Mouse (Mus musculus) embryonic facial prominence, embryonic 10.5 days (tissue): Measurements from ENCODE around the gene Tmem19. TPM values are rescaled to one million over a fixed set of nuclear protein-coding genes. Genes with fewer than 3 reads are reported as not detected.
"Not testable (repeated sequence)": the region's sequence is repeated elsewhere in the genome, so short reads cannot be mapped to it uniquely, and the experiment has no call there.

ENCODE experiments used
- DNase-seq: peaks from one replicate; pipeline ENCODE4 v3.0.0-alpha.2; 2017; ENCODE audit warnings: low spot score
- H3K27ac ChIP-seq: fragments of 300-500 bp; sonication (generic); replicated peaks from 2 replicates; pipeline ENCODE4 v1.5.1; 2016; ENCODE audit warnings: mild to moderate bottlenecking
- H3K27me3 ChIP-seq: fragments of 300-500 bp; sonication (generic); replicated peaks from 2 replicates; pipeline ENCODE4 v1.6.1; 2016; ENCODE audit warnings: low read depth, mild to moderate bottlenecking; ENCODE audit not compliant: poor library complexity, severe bottlenecking
- H3K36me3 ChIP-seq: fragments of 300-500 bp; sonication (generic); replicated peaks from 2 replicates; pipeline ENCODE4 v1.6.1; 2016; ENCODE audit warnings: mild to moderate bottlenecking, moderate library complexity
- H3K4me1 ChIP-seq: fragments of 300-500 bp; sonication (generic); 2 replicates; pipeline ENCODE4 v1.6.1; 2016
- H3K4me3 ChIP-seq: fragments of 300-500 bp; sonication (generic); 2 replicates; pipeline ENCODE4 v1.5.1; 2016; ENCODE audit warnings: mild to moderate bottlenecking, moderate library complexity
- H3K9me3 ChIP-seq: fragments of 300-500 bp; sonication (generic); 2 replicates; pipeline ENCODE4 v1.6.1; 2016; ENCODE audit warnings: mild to moderate bottlenecking
- WGBS: fragments of 180-500 bp; shearing (Covaris S2); methylation state at CpG from one replicate; pipeline ENCODE4 v1.1.7; 2016; 5-methylcytosine and 5-hydroxymethylcytosine counted together
- polyA plus RNA-seq: library from polyadenylated mRNA; unstranded; fragments of >200 nt; fragmentation: Nextera tagmentation; extraction: Ambion mirVana; gene quantifications from 2 replicates; pipeline ENCODE4 v1.2.1, GENCODE M21; 2016

The Tmem19 gene
- polyA plus RNA-seq, 1 experiment from 2014 or later = 26.1 TPM

- no peaks in the 10 kb centered on the region for H3K9me3 ChIP-seq
- H3K4me1 ChIP-seq = no peaks in the 10 kb centered on the region
- peaks cover 5% of the 10 kb centered on the region for H3K36me3 ChIP-seq
- 86% methylated on average over 4 of the region's 4 CpGs for WGBS
- no peak overlapping the region for H3K27ac ChIP-seq
- H3K27me3 ChIP-seq = no peaks in the 10 kb centered on the region
- no peak for DNase-seq
- H3K4me3 ChIP-seq = no peak overlapping the region
These were observed 25.4 kb downstream of the Tmem19 start for GRCm38 (mm10) chr10:115336901-115337300.

- WGBS = 87% methylated on average over 9 of the region's 9 CpGs
- Histone ChIP-seq H3K9me3 (no peaks in the 10 kb centered on the region), H3K27ac (no peak overlapping the region), H3K4me3 (no peak overlapping the region), H3K4me1 (no peaks in the 10 kb centered on the region), H3K36me3 (no peaks in the 10 kb centered on the region), H3K27me3 (no peaks in the 10 kb centered on the region)
- DNase-seq = no peak
These were observed 28.8 kb downstream of the Tmem19 start for GRCm38 (mm10) chr10:115333528-115333927.

GRCm38 (mm10) chr10:115332997-115333396 lies 29.3 kb downstream of the Tmem19 start:
- Histone ChIP-seq H3K4me3 (no peak overlapping the region), H3K9me3 (no peaks in the 10 kb centered on the region), H3K4me1 (no peaks in the 10 kb centered on the region), H3K36me3 (no peaks in the 10 kb centered on the region), H3K27me3 (no peaks in the 10 kb centered on the region), H3K27ac (no peak overlapping the region)
- DNase-seq = no peak
- 87% methylated on average over 4 of the region's 4 CpGs for WGBS

GRCm38 (mm10) chr10:115332420-115332952 lies 29.8 kb downstream of the Tmem19 start:
- DNase-seq = no peak
- Histone ChIP-seq H3K4me1 (no peaks in the 10 kb centered on the region), H3K9me3 (no peaks in the 10 kb centered on the region), H3K27me3 (no peaks in the 10 kb centered on the region), H3K4me3 (no peak overlapping the region), H3K36me3 (no peaks in the 10 kb centered on the region), H3K27ac (no peak overlapping the region)
- WGBS = 82% methylated on average over 8 of the region's 8 CpGs

- Histone ChIP-seq H3K36me3 (no peaks in the 10 kb centered on the region), H3K27ac (no peak overlapping the region), H3K4me1 (no peaks in the 10 kb centered on the region), H3K9me3 (no peaks in the 10 kb centered on the region), H3K27me3 (no peaks in the 10 kb centered on the region), H3K4me3 (no peak overlapping the region)
- DNase-seq = no peak
- 81% methylated on average over 3 of the region's 3 CpGs for WGBS
These were observed 33.2 kb downstream of the Tmem19 start for GRCm38 (mm10) chr10:115329010-115329530.

- H3K36me3 ChIP-seq = no peaks in the 10 kb centered on the region
- H3K27ac ChIP-seq = no peak overlapping the region
- no peak overlapping the region for H3K4me3 ChIP-seq
- WGBS = 74% methylated on average over 6 of the region's 6 CpGs
- DNase-seq = no peak
- no peaks in the 10 kb centered on the region for H3K4me1 ChIP-seq
- H3K27me3 ChIP-seq = no peaks in the 10 kb centered on the region
- no peaks in the 10 kb centered on the region for H3K9me3 ChIP-seq
These were observed 33.8 kb downstream of the Tmem19 start for GRCm38 (mm10) chr10:115328514-115328913.

GRCm38 (mm10) chr10:115323295-115323694 lies 39.0 kb downstream of the Tmem19 start:
- H3K9me3 ChIP-seq = no peaks in the 10 kb centered on the region
- peak; percentile 73 for DNase-seq
- no peaks in the 10 kb centered on the region for H3K4me1 ChIP-seq
- WGBS = 16% methylated on average over 6 of the region's 6 CpGs
- H3K27me3 ChIP-seq = no peaks in the 10 kb centered on the region
- no peak overlapping the region for H3K27ac ChIP-seq
- H3K36me3 ChIP-seq = no peaks in the 10 kb centered on the region
- no peak overlapping the region for H3K4me3 ChIP-seq

- Histone ChIP-seq H3K27ac (no peak overlapping the region), H3K4me3 (no peak overlapping the region), H3K36me3 (no peaks in the 10 kb centered on the region), H3K9me3 (no peaks in the 10 kb centered on the region), H3K27me3 (no peaks in the 10 kb centered on the region), H3K4me1 (0 out of 2 replicates have a peak, but pooled peaks cover under 1% of the 10 kb centered on the region)
- 80% methylated on average over 5 of the region's 5 CpGs for WGBS
- no peak for DNase-seq
These were observed 40.8 kb downstream of the Tmem19 start for GRCm38 (mm10) chr10:115321317-115322035.

GRCm38 (mm10) chr10:115318388-115318787 lies 43.9 kb downstream of the Tmem19 start:
- not testable (repeated sequence) for H3K27ac ChIP-seq, H3K36me3 ChIP-seq, DNase-seq, H3K4me3 ChIP-seq, H3K9me3 ChIP-seq, H3K27me3 ChIP-seq
- WGBS = 67% methylated on average over 3 of the region's 3 CpGs
- H3K4me1 ChIP-seq = peaks cover 18% of the 10 kb centered on the region

- Histone ChIP-seq H3K4me3 (peak overlapping the region; percentile 92), H3K9me3 (no peaks in the 10 kb centered on the region), H3K4me1 (peaks cover 33% of the 10 kb centered on the region), H3K27me3 (no peaks in the 10 kb centered on the region), H3K27ac (peak overlapping the region; percentile 95; the same call in 1 of the 2 replicates), H3K36me3 (no peaks in the 10 kb centered on the region)
- no peak for DNase-seq
- WGBS = 65% methylated on average over 11 of the region's 11 CpGs
These were observed 46.0 kb downstream of the Tmem19 start for GRCm38 (mm10) chr10:115316313-115316712.

GRCm38 (mm10) chr10:115315473-115316171 lies 46.7 kb downstream of the Tmem19 start, which contains the start of gene Rab21:
Gene Rab21, minus strand, starts transcription at chr10:115315594.
- peak; percentile 97 for DNase-seq
- Histone ChIP-seq H3K27me3 (no peaks in the 10 kb centered on the region), H3K36me3 (no peaks in the 10 kb centered on the region), H3K4me1 (peaks cover 33% of the 10 kb centered on the region), H3K27ac (peak within 1 kb of the TSS; percentile 95), H3K4me3 (peak within 1 kb of the TSS; percentile 92), H3K9me3 (no peaks in the 10 kb centered on the region)
- under 1% methylated on average over 48 of the region's 48 CpGs for WGBS

GRCm38 (mm10) chr10:115314582-115315452 lies 47.5 kb downstream of the Tmem19 start:
- Histone ChIP-seq H3K9me3 (no peaks in the 10 kb centered on the region), H3K27me3 (no peaks in the 10 kb centered on the region), H3K4me1 (peaks cover 33% of the 10 kb centered on the region), H3K4me3 (peak overlapping the region; percentile 92), H3K36me3 (no peaks in the 10 kb centered on the region), H3K27ac (peak overlapping the region; percentile 95)
- DNase-seq = peak; percentile 57
- 2% methylated on average over 73 of the region's 73 CpGs for WGBS
